Mouse (Mus musculus) neural tube, embryonic 13.5 days (tissue): ENCODE measurements at regions not wholly inside any gene's neighbourhood (a gene's known extent, or its start where the extent isn't known, plus 50 kb on each side); places are given as distances from the start of the nearest gene placed in this dataset.

Experiments used
- ATAC-seq: fragments of 200-750 bp; cut with Nextera tagmentation; 2 replicates; pipeline ENCODE4 v1.8.0; 2017; ENCODE audit warnings: low read depth, mild to moderate bottlenecking, moderate TSS enrichment, moderate library complexity
- H3K27ac ChIP-seq: fragments of 300-500 bp; sonication (generic); replicated peaks from 2 replicates; pipeline ENCODE4 v1.5.1; 2015; ENCODE audit warnings: moderate library complexity, mild to moderate bottlenecking, inconsistent platforms
- H3K27me3 ChIP-seq: fragments of 300-500 bp; sonication (generic); 2 replicates; pipeline ENCODE4 v1.6.1; 2015; ENCODE audit warnings: mild to moderate bottlenecking, inconsistent platforms
- H3K36me3 ChIP-seq: fragments of 300-500 bp; sonication (generic); 2 replicates; pipeline ENCODE4 v1.6.1; 2015; ENCODE audit warnings: mild to moderate bottlenecking, inconsistent platforms
- H3K4me1 ChIP-seq: fragments of 300-500 bp; sonication (generic); replicated peaks from 2 replicates; pipeline ENCODE4 v1.6.1; 2015; ENCODE audit warnings: inconsistent platforms
- H3K4me2 ChIP-seq: fragments of 300-500 bp; sonication (generic); 2 replicates; pipeline ENCODE4 v1.6.1; 2015; ENCODE audit warnings: inconsistent platforms, mild to moderate bottlenecking, moderate library complexity
- H3K4me3 ChIP-seq: fragments of 300-500 bp; sonication (generic); 2 replicates; pipeline ENCODE4 v1.5.1; 2015; ENCODE audit warnings: mild to moderate bottlenecking, inconsistent platforms
- H3K9ac ChIP-seq: fragments of 300-500 bp; sonication (generic); 2 replicates; pipeline ENCODE4 v1.6.1; 2015; ENCODE audit warnings: moderate library complexity, mild to moderate bottlenecking, inconsistent platforms
- H3K9me3 ChIP-seq: fragments of 300-500 bp; sonication (generic); 2 replicates; pipeline ENCODE4 v1.6.1; 2016; ENCODE audit warnings: inconsistent platforms
- WGBS: fragments of 180-500 bp; shearing (Covaris S2); methylation state at CpG from one replicate; pipeline ENCODE4 v1.1.7; 2015; 5-methylcytosine and 5-hydroxymethylcytosine counted together

DNA sequence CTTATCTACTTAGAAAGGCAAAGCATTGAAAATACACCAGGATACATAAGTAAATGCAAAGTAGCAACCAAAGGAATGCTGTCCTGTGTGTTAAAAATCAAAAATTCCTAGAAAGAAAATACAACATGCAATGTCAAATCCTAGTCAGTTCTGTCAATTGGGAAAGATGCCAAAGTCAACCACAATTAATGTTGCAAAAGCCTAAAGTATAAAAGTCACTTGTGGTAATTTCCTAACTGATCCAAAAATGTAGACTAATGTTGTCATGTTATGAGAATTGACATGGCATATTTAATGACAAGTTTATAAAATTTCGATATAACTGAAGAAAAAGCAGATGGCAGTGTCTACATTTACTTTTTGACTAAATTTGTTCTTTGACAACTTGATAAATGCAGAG is 822.8 kb downstream of the Adgrl2 start:
- no peaks in the 10 kb centered on the region for H3K4me1 ChIP-seq
- no peak overlapping the region for H3K4me3 ChIP-seq
- 85% methylated on average over 1 of the region's 1 CpGs for WGBS
- ATAC-seq: no peak
- no peak overlapping the region for H3K9ac ChIP-seq
- no peak overlapping the region for H3K27ac ChIP-seq
- no peaks in the 10 kb centered on the region for H3K9me3 ChIP-seq
- H3K27me3 ChIP-seq: no peaks in the 10 kb centered on the region
- no peak overlapping the region for H3K4me2 ChIP-seq
- H3K36me3 ChIP-seq: no peaks in the 10 kb centered on the region

DNA sequence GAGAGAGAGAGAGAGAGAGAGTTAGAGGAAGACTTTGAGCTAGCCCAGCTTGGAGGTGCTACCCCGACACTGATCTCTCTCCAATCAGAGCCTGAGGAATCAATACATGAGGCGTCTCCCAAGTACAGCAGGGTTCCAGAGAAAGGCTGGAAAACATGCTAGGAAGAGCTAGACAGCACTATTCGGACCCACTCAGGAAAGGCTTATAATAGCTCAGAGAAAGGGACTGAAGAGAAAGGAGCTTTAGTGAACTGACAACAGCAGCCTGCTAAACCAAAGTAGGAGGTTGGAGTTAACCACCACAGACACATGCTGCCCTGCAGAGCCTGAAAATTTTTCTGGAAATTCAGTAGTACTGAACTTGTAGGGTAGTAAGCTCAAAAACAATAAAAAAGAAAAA is 831.3 kb downstream of the Adgrl2 start:
- no peaks in the 10 kb centered on the region for H3K9me3 ChIP-seq
- H3K4me3 ChIP-seq: no peak overlapping the region
- H3K4me2 ChIP-seq: no peak overlapping the region
- no peak for ATAC-seq
- 71% methylated on average over 3 of the region's 3 CpGs for WGBS
- H3K9ac ChIP-seq: no peak overlapping the region
- no peaks in the 10 kb centered on the region for H3K36me3 ChIP-seq
- H3K4me1 ChIP-seq: no peaks in the 10 kb centered on the region
- no peak overlapping the region for H3K27ac ChIP-seq
- no peaks in the 10 kb centered on the region for H3K27me3 ChIP-seq

DNA sequence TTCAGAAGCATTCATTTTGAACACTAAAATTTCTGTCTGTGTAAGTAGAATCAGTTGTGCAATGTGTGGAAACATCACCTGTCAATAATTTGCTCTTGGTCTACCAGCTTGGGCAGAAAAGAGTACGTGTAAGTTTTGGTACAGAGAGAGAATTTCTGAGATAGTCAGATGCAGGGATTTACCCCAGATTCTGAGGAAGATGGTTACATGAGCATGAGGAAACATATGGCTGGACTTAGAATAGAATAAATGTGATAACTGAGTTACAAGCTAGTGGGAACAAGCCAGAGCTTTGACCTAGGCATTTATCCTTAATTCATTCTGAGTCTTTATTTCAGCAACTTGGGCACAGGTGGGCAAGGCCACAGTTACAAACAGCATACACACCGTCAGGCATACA is 831.8 kb downstream of the Adgrl2 start:
- H3K36me3 ChIP-seq: no peaks in the 10 kb centered on the region
- ATAC-seq: no peak
- WGBS: 87% methylated on average over 2 of the region's 2 CpGs
- H3K4me1 ChIP-seq: no peaks in the 10 kb centered on the region
- no peak overlapping the region for H3K4me3 ChIP-seq
- no peak overlapping the region for H3K9ac ChIP-seq
- H3K27me3 ChIP-seq: no peaks in the 10 kb centered on the region
- H3K9me3 ChIP-seq: no peaks in the 10 kb centered on the region
- no peak overlapping the region for H3K4me2 ChIP-seq
- H3K27ac ChIP-seq: no peak overlapping the region

DNA sequence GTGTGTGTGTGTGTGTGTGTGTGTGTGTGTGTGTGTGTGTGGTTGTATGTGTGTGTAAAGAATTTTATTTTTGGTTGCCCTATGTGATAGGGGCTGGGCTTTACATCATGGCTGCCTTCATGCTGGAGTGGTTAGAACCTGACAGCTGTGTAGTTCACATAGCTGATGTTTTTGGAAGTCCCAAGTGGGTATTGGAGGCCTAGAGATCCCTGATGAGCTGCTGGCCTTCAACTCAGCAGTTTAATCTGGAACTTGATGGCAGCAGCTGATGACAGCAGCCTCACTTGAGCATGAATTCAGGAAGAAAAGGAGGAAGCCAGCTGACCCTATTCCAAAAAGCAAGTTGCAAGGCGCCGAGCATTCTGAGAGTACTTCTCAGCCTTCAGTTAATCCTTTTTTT is 846.6 kb downstream of the Adgrl2 start:
- WGBS: 96% methylated on average over 2 of the region's 2 CpGs
- ATAC-seq: no peak
- no peak overlapping the region for H3K4me3 ChIP-seq

DNA sequence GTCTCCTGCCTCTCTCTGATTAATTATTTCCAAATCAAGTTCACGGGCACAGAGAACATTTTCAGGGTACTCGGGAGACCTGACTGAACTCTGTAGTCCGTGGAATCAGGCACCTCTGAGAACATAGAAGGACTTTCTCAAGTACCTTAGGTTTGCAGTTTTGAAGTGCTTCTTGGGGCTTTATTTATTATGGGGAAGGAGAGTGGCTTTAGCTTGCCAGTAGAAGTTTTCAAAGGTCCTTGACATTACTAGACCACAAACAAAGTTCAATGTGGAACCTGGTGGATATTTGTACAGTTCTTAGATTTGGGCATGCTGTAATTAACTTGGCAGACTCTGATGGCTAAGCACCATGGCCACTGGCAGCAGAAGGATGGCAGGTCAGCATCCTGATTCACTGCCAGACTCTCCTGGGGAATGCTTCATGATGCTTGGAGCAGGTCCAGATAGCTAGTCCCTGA is 853.5 kb downstream of the Adgrl2 start:
- no peak for ATAC-seq
- H3K4me3 ChIP-seq: no peak overlapping the region
- no peak overlapping the region for H3K4me2 ChIP-seq
- no peaks in the 10 kb centered on the region for H3K4me1 ChIP-seq
- no peaks in the 10 kb centered on the region for H3K9me3 ChIP-seq
- whole genome bisulfite sequencing: 82% methylated on average over 3 of the region's 3 CpGs
- no peaks in the 10 kb centered on the region for H3K36me3 ChIP-seq
- no peak overlapping the region for H3K27ac ChIP-seq
- no peak overlapping the region for H3K9ac ChIP-seq
- no peaks in the 10 kb centered on the region for H3K27me3 ChIP-seq

More for the DNA sequence above, 846.6 kb downstream of the Adgrl2 start:
- Histone ChIP-seq H3K36me3 (no peaks in the 10 kb centered on the region), H3K27me3 (no peaks in the 10 kb centered on the region), H3K9ac (no peak overlapping the region), H3K4me2 (no peak overlapping the region), H3K4me1 (no peaks in the 10 kb centered on the region), H3K9me3 (no peaks in the 10 kb centered on the region), H3K27ac (no peak overlapping the region)

DNA sequence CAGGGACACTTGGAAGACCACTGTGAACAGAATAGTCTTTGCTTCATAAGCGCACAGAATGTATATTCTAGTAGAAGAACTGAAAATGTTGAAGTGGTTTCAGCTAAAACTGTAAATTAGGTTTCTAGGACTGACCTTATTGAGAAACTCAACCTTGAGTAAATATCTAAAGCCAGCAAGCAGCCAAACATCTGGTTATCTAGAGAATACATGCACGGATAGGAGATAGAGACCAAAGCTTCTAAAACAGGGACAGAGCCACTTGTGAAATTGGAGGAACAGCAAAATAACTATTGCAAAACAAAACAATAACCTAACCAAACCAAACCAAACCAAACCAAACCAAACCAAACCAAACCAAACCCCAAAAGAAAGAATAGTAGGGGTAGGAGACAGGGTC is 855.7 kb downstream of the Adgrl2 start:
- no peaks in the 10 kb centered on the region for H3K4me1 ChIP-seq
- no peaks in the 10 kb centered on the region for H3K27me3 ChIP-seq
- WGBS: 94% methylated on average over 2 of the region's 2 CpGs
- H3K27ac ChIP-seq: no peak overlapping the region
- H3K9me3 ChIP-seq: no peaks in the 10 kb centered on the region
- no peak overlapping the region for H3K4me3 ChIP-seq
- no peaks in the 10 kb centered on the region for H3K36me3 ChIP-seq
- no peak overlapping the region for H3K9ac ChIP-seq
- no peak for ATAC-seq
- no peak overlapping the region for H3K4me2 ChIP-seq

DNA sequence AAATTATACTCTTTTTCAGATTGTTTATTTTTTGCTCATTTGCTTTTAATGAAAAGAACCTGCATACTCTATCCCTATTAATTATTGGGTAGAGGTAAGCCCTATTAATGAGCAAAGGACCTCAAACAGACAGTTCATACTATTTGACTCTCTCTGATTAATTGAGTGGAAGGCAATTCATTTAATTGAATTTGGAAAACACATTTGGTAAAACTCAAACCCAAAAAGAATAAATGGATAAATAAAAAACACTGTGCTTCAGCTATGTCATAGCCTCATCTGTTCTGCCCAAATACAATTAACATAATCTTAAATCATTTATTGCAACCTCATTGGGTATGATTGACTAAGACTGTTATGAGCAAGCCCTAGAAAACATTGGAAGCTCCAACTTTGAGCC is 874.8 kb downstream of the Adgrl2 start:
- no peak overlapping the region for H3K4me2 ChIP-seq
- no peak overlapping the region for H3K4me3 ChIP-seq
- H3K9me3 ChIP-seq: 0 out of 2 replicates have a peak, but pooled peaks cover 6% of the 10 kb centered on the region
- H3K27me3 ChIP-seq: no peaks in the 10 kb centered on the region
- no peaks in the 10 kb centered on the region for H3K4me1 ChIP-seq
- no peak overlapping the region for H3K27ac ChIP-seq
- no peaks in the 10 kb centered on the region for H3K36me3 ChIP-seq
- ATAC-seq: no peak
- H3K9ac ChIP-seq: no peak overlapping the region

DNA sequence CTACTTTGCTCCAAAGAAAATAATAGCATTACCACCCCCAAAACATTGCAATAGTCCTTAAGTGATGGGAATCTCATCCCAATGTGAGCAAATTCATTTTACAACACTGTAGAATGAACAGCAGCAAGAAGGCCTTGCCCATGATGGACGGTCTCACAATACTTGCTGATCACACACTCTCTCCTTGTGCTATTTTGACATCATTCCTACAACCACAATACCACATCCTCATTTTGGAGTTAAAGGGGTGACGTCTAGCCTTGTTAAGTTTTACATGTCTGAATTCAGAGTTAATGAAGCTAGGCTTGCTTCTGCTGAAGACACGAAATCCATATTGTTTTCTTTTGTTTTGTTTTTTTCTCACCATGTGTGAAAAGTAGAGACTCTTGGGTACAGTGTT is 878.2 kb downstream of the Adgrl2 start:
- Histone ChIP-seq H3K4me2 (no peak overlapping the region), H3K9me3 (no peaks in the 10 kb centered on the region), H3K36me3 (no peaks in the 10 kb centered on the region), H3K4me3 (no peak overlapping the region), H3K4me1 (no peaks in the 10 kb centered on the region), H3K9ac (no peak overlapping the region), H3K27me3 (no peaks in the 10 kb centered on the region), H3K27ac (no peak overlapping the region)
- 88% methylated on average over 3 of the region's 3 CpGs for WGBS
- ATAC-seq: no peak

DNA sequence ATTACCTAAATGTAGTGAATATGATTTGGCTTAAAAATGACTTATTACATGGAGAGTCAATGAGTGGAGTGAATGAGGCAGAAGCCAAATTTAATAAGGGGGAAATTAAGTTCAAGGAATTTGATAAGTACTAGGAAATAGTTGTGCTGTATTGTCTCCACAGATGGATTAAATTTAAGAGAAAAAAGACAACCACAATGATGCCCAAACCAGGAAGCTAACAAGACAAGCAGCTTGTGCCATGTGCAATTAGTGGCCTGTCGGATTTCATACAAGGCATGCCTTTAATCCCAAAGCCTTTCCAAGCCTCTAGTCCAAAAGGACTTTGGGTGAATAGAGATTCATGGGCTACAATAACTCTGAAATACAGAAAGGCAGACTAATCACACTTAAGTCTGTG is 883.3 kb downstream of the Adgrl2 start:
- Histone ChIP-seq H3K9ac (no peak overlapping the region), H3K4me1 (no peaks in the 10 kb centered on the region)
- 75% methylated on average over 1 of the region's 1 CpGs for WGBS

DNA sequence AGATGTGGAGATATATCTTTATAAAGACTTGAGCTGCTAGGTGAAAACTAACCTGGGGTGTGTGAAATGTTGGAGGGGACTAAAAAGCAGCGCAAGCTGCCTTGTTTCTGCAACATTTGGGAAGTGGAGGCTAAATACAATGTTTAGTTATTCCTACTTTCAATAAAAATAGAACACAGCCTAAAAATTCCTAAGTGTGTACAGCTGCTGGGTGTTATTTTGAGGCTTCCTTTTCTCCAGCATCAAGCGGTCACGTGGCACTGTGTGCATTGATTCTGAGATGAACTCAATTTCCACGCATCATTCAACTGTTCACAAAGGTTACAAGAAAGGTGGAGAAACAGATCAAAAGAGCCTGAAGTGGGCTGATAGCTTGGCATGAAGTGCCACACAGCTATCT is 896.4 kb downstream of the Adgrl2 start:
- H3K9me3 ChIP-seq: no peaks in the 10 kb centered on the region
- no peak overlapping the region for H3K27ac ChIP-seq
- no peaks in the 10 kb centered on the region for H3K27me3 ChIP-seq
- no peak for ATAC-seq
- H3K4me2 ChIP-seq: no peak overlapping the region
- no peaks in the 10 kb centered on the region for H3K36me3 ChIP-seq
- H3K4me3 ChIP-seq: no peak overlapping the region
- H3K4me1 ChIP-seq: no peaks in the 10 kb centered on the region
- WGBS: 78% methylated on average over 4 of the region's 4 CpGs
- H3K9ac ChIP-seq: no peak overlapping the region

More for the DNA sequence above, 883.3 kb downstream of the Adgrl2 start:
- Histone ChIP-seq H3K9me3 (no peaks in the 10 kb centered on the region), H3K27me3 (no peaks in the 10 kb centered on the region), H3K4me3 (no peak overlapping the region), H3K36me3 (no peaks in the 10 kb centered on the region), H3K4me2 (no peak overlapping the region), H3K27ac (no peak overlapping the region)
- ATAC-seq: no peak

DNA sequence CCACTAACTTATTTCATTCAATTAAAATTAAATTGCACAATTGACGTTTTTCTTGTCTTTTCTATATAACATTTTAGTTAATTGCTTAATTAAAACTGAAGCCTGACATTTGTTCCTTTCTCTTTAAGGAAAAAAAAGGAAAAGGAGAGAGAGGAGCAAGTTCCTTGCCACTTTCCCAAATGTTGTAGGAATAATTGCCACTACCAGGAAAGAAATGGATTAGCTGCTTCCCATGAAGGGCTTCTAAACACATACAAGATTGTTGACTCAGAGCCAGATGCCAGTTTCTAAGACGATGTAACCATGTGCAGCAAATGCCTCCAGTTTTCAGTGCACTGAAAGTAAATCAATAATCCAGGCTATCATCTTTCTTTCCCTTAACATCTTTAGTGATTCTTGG is 914.5 kb downstream of the Adgrl2 start:
- no peak overlapping the region for H3K27ac ChIP-seq
- H3K4me1 ChIP-seq: no peaks in the 10 kb centered on the region
- WGBS: 63% methylated on average over 2 of the region's 2 CpGs
- no peak overlapping the region for H3K9ac ChIP-seq
- no peak overlapping the region for H3K4me3 ChIP-seq
- no peak for ATAC-seq
- no peaks in the 10 kb centered on the region for H3K9me3 ChIP-seq
- H3K4me2 ChIP-seq: no peak overlapping the region
- no peaks in the 10 kb centered on the region for H3K27me3 ChIP-seq
- H3K36me3 ChIP-seq: no peaks in the 10 kb centered on the region

DNA sequence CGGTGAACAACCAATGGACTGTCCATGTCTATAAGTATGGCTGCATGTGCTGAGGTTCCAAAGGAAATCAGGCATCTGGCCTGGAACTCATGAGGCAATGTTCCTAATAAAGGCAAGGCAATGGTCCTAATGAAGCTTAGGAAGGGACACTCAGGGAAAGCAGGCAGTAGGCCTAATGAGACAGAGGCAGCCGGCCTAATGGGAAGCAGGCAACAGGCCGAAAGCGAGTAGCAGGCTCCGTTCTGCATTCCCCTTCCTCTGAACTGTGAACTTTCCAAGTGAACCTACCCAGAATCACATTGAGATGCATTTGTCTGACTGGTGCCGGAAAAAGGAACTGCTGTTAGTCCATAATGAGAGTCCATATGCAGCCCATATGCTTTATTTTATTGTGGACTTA is 923.7 kb downstream of the Adgrl2 start:
- no peak for ATAC-seq
- no peaks in the 10 kb centered on the region for H3K9me3 ChIP-seq
- H3K36me3 ChIP-seq: no peaks in the 10 kb centered on the region
- H3K4me1 ChIP-seq: no peaks in the 10 kb centered on the region
- H3K27me3 ChIP-seq: no peaks in the 10 kb centered on the region
- no peak overlapping the region for H3K27ac ChIP-seq
- H3K9ac ChIP-seq: no peak overlapping the region
- H3K4me3 ChIP-seq: no peak overlapping the region
- WGBS: 87% methylated on average over 6 of the region's 6 CpGs
- no peak overlapping the region for H3K4me2 ChIP-seq

DNA sequence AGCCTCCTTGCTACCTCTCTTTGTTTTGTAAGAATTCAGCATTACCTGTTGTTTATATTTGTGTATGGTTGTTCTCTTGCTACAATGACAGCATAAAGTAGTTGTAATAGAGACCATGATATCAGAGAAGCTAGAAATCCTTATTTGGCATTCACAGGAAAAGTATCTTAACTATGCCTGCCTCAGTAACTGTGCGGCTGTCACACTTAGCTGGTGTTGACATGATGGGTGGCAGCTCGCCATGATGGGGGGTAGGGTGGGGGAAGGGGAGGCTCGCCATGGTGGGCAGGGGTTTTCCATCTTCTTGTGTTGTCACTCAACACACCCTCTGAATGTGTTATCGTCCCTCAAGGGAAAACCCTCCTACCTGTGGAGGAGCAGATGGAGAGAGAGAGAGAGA is 934.3 kb downstream of the Adgrl2 start:
- Histone ChIP-seq H3K9me3 (no peaks in the 10 kb centered on the region), H3K36me3 (no peaks in the 10 kb centered on the region), H3K27me3 (no peaks in the 10 kb centered on the region), H3K4me3 (no peak overlapping the region), H3K27ac (no peak overlapping the region), H3K4me1 (no peaks in the 10 kb centered on the region), H3K4me2 (no peak overlapping the region), H3K9ac (no peak overlapping the region)
- no peak for ATAC-seq
- 81% methylated on average over 4 of the region's 4 CpGs for WGBS
